Mouse (Mus musculus): ENCODE data around the gene Agap2.
"Not testable (repeated sequence)": the region's sequence is repeated elsewhere in the genome, so short reads cannot be mapped to it uniquely, and the experiment has no call there.

Gene Agap2

GRCm38 (mm10) chr10:127107563-127108261 is 32.6 kb downstream of the Agap2 start:
- DNase-seq = no peak

DNA sequence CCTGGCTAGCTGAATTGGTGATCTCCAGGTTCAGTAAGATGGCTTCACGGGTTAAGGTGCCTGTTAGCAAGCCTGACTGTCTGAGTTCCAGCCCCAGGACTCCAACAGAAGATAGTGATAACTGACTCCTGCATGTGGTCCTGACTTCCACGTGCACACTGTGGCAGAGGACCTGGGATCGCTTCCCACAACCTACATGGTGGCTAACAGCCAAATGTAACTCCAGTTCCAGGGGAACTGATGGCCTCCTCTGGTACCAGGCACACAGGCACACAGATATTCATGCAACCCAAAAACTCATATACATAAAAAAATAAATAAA is 33.1 kb downstream of the Agap2 start:
- DNase-seq = no peak

GRCm38 (mm10) chr10:127111001-127111887 is 36.2 kb downstream of the Agap2 start:
- no peak for DNase-seq

GRCm38 (mm10) chr10:127114408-127114807 is 39.3 kb downstream of the Agap2 start:
- no peak for DNase-seq

DNA sequence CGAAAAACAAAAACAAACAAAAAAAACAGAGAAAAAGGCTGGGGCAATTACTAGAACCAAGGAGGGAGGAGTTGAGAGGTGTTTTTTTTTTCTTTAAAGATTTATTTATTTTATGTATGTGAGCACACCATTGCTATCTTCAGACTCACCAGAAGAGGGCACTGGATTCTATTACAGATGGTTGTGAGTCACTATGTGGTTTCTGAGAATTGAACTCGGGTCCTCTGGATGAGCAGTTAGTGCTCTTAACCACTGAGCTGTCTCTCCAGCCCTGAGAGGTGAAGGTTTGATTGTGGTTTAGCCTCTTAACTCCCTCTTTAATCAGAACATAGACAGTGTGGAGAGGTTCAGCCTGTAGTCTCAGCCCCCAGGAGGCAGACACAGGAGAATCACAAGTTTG is 40.0 kb downstream of the Agap2 start:
- DNase-seq = no peak

DNA sequence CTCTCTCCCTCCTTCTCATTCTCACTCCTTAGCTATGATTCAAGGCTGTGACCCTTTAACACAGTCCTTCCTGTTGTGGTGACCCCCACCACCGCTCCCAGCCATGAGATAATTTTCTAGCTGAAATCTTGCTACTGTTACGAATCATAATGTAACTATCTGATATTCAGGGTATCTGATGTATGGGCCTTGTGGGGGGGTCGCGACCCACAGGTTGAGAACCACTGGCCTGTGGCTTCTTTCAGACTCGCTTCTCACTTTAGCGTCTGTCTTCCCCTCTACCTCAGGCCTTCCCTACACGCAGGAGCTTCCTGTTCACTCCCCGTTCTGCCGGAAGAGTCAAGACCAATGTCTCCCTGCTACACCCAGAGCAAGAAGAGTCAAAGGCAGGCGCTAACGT is 43.4 kb downstream of the Agap2 start:
- DNase-seq = no peak

DNA sequence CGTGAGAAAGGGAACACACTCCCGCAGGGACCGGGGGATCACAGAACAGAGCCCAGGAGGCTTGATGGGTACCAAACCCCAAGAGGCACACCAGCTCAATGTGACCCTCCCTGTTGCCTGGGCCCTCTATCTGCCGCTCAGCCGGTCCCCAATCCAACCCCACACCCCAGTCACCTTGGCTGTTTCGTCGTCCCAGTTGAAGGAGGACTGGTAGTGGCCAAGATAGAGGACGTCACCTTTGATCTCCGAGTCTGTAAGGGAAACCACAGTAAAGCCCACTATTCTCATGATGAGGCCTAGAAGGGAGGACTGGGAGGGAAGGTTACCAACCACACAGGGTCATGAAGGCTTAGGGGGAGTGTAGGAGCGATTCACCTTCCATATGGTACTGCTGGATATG is 44.1 kb downstream of the Agap2 start:
- no peak for DNase-seq

DNA sequence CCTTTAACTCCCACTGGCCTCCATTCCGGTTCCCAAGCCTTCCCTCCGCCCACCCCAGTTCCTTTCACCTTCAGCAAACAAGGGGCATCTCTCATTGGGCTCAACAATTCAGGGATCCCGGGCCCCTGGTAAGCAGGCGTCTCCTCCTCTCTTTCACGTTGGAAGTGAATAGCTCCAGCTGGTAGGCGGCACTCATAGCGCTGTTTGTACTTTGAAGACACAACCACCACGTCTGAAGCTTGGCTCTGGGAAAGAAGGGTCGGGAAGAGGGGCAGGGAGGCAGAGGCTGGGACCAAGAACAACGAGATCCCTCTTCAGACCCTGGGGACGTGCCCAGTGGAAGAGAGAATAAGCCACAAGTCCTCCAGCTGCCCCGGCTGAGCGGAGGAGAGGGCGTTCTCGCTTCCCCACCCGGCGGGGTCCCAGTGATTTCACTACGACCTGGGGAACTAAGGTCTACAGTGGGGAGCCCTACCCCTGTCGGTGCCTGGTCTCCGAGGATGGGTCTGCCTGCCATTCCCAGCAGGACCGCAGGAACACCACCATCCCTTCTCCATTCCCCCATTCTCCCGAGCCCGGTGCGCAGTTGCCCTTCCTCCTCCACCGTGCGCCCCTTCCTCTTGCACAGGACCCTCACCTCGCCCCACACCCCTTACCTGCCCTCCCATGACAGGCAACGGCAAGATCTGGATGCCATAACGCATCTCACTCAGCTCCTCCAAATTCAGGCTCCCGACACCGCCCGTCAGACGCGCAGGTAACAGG is 45.4 kb downstream of the Agap2 start:
- no peak for DNase-seq

GRCm38 (mm10) chr10:127121066-127121477 is 46.0 kb downstream of the Agap2 start, which contains the start of gene Os9:
Gene Os9, minus strand, starts transcription at chr10:127121131.
- DNase-seq = peak; percentile 95

GRCm38 (mm10) chr10:127122018-127122417 is 46.9 kb downstream of the Agap2 start:
- DNase-seq = no peak

GRCm38 (mm10) chr10:127122784-127123435 is 47.8 kb downstream of the Agap2 start:
- peak; percentile 62 for DNase-seq

- peak; percentile 85 for DNase-seq
Observed at GRCm38 (mm10) chr10:127123436-127123805, 48.3 kb downstream of the Agap2 start.

- DNase-seq = no peak
Observed at GRCm38 (mm10) chr10:127125210-127126001, 50.3 kb downstream of the Agap2 start.

GRCm38 (mm10) chr10:127126579-127126978 is 51.5 kb downstream of the Agap2 start:
- DNase-seq = no peak

DNA sequence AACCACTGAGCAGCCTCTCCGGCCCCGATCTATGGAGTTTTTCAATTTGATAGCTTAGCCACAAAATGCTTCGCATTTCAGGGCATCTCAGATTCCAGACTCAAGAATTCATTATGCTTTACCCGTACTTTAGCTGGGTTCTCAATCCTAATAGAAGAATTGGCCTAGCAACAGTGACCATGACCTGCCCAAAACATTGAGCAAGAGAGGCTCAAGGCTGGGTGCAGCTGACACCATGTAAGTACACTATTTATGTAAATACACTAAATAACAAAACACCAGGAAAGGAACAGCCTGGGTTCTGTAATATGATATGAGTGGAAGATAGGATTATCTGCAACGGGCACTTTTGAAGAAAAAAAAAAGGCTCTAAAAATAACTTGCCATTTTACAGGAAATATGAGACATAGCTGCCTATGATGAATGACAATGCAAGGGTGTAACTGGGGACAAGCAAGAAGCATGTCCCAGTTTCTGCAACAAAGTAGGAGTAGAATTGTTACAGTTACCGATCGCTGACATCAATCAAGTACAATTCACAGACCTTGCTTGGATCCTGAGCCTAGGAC is 52.7 kb downstream of the Agap2 start:
- DNase-seq = no peak

- no peak for DNase-seq
Observed at GRCm38 (mm10) chr10:127129431-127129830, 54.3 kb downstream of the Agap2 start.

GRCm38 (mm10) chr10:127132469-127132868 is 57.4 kb downstream of the Agap2 start:
- no peak for DNase-seq

DNA sequence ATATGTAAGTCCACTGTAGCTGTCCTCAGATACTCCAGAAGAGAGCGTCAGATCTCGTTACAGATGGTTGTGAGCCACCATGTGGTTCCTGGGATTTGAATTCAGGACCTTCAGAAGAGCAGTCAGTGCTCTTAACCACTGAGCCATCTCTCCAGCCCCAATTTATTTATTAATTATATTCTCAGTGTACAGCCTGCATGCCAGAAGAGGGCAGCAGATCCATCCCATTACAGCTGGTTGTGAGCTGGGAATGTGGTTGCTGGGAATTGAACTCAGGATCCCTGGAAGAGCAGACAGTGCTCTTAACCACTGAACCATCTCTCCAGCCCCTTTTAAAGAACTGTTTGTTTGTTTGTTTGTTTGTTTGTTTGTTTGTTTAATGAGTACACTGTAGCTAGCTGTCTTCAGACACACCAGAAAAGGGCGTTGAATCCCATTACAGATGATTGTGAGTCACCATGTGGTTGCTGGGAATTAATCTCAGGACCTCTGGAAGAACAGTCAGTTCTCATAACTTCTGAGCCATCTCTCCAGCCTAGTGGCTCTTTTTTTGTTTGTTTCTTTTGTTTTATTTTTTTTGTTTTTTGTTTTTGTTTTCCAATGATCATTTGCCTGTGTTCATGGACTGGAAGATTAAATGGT is 59.4 kb downstream of the Agap2 start:
- DNase-seq = not testable (repeated sequence)

DNA sequence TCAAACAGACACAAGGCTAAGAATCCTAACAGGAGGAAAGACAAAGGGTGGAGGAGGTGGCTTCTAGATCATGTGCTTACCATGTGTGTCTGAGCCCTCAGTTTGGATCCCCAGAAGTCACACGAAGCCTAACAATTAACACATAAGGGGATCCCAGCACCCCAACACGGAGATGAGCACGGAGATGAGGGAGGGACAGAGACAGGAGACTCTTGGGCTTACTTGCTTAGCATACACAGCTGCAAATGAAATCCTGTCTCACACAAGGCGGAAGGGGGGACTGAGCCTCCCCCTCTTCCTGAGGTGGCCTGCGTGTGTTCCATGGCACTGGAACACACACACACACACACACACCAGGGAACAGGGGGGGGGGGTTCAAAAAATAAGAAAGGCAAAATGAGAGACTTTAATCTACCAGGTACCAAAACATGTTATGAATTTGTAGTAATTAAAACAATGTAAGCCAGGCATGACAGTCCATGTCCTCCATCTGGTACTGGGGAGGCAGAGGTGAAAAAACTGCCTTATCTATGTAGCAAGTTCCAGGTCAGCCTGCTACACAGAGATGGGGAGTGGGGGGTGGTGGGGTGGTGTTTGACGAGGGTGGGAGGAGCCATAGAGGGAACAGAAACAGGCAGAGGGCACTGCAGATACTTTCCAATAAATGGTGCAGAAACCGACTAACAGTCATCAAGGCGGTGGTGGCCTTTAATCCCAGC is 60.2 kb downstream of the Agap2 start:
- no peak for DNase-seq

- no peak for DNase-seq
Observed at GRCm38 (mm10) chr10:127136510-127136909, 61.4 kb downstream of the Agap2 start.

GRCm38 (mm10) chr10:127137896-127138295 is 62.8 kb downstream of the Agap2 start:
- no peak for DNase-seq
